Mouse (Mus musculus) liver, embryonic 14.5 days (tissue): Measurements from ENCODE around the gene Fam114a2.

Experiments used
- CTCF ChIP-seq: IDR thresholded peaks from 2 replicates; pipeline ENCODE4 v1.5.1; 2016; ENCODE audit warnings: antibody characterized with exemption, low read depth, control low read depth
- EP300 ChIP-seq: IDR thresholded peaks from 2 replicates; pipeline ENCODE4 v1.6.1; 2016; ENCODE audit warnings: antibody characterized with exemption, low read depth

DNA sequence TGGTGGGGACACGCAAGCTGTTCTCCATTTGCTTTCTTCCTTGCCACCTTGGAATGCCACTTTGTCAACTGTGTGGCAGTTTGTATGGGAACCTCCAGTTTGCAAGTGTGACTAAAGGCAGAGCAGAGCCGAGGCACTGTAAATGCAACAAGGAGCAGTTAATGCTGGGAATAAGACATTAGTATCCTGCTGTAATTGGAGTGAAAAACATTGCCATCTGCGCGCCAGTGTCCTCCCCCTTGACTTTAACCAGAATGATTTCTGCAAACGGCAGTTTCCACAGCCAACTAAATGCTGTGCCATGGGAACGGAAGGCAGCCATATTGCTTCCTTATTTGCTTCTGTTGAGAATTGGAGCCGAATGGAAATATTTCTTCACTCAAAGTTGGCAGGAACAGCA is 3.6 kb upstream of the Fam114a2 start:
- no peak for TF ChIP-seq CTCF
- TF ChIP-seq EP300 = no peak
